Mouse (Mus musculus) myocyte (in vitro differentiated cells): ENCODE data around the gene Gdpd3.

Source experiments
- CEBPB ChIP-seq: IDR thresholded peaks from 2 replicates; pipeline ENCODE4 v1.6.1; 2011; ENCODE audit warnings: mild to moderate bottlenecking, moderate library complexity; ENCODE audit not compliant: poor library complexity, insufficient read depth, severe bottlenecking
- MYOD1 ChIP-seq, 3 experiments: IDR thresholded peaks; one replicate each; pipeline ENCODE4 v1.6.1; 2011; ENCODE audit warnings: control low read depth in 2 of 3, low read depth in 2 of 3, mild to moderate bottlenecking in 2 of 3, moderate library complexity in 1 of 3; ENCODE audit not compliant: insufficient read length in 2 of 3, control insufficient read depth in 1 of 3
- MYOG ChIP-seq, 3 experiments: IDR thresholded peaks; one replicate each; pipeline ENCODE4 v1.6.1; 2011; ENCODE audit warnings: control low read depth in 2 of 3, low read depth in 2 of 3, mild to moderate bottlenecking in 2 of 3; ENCODE audit not compliant: insufficient read length in 2 of 3, control insufficient read depth in 1 of 3, insufficient read depth in 1 of 3
- POLR2A ChIP-seq: IDR thresholded peaks from one replicate; pipeline ENCODE4 v1.6.1; 2011; ENCODE audit warnings: low read depth, mild to moderate bottlenecking, control low read depth, moderate library complexity; ENCODE audit not compliant: insufficient read length
- POLR2AphosphoS2 ChIP-seq: IDR thresholded peaks from one replicate; pipeline ENCODE4 v1.6.1; 2011; ENCODE audit warnings: low read depth, control low read depth; ENCODE audit not compliant: insufficient read length
- TCF12 ChIP-seq: IDR thresholded peaks from one replicate; pipeline ENCODE4 v1.6.1; 2011; ENCODE audit warnings: mild to moderate bottlenecking, control low read depth; ENCODE audit not compliant: poor library complexity, insufficient read depth, severe bottlenecking
- TCF3 ChIP-seq: IDR thresholded peaks from one replicate; pipeline ENCODE4 v1.6.1; 2011; ENCODE audit warnings: low read depth, control low read depth; ENCODE audit not compliant: insufficient read length
- USF1 ChIP-seq: IDR thresholded peaks from one replicate; pipeline ENCODE4 v1.6.1; 2011; ENCODE audit warnings: low read depth, mild to moderate bottlenecking, control low read depth, moderate library complexity

- peak; percentile 14 for TF ChIP-seq POLR2A
- no peak for TF ChIP-seq TCF12
- no peak for TF ChIP-seq MYOD1 (IDR thresholded peaks at IDR 0.05; ENCODE audit: control insufficient read depth in 1 of 3, insufficient read length in 2 of 3, low read depth in 2 of 3)
- TF ChIP-seq USF1 = no peak
- no peak for TF ChIP-seq MYOG (IDR thresholded peaks at IDR 0.05; ENCODE audit: control insufficient read depth in 1 of 3, insufficient read depth in 1 of 3, insufficient read length in 2 of 3, low read depth in 2 of 3)
- no peak for TF ChIP-seq POLR2AphosphoS2
- TF ChIP-seq TCF3 = no peak
- TF ChIP-seq CEBPB = no peak
These were observed 41.3 kb downstream of the Gdpd3 start for GRCm38 (mm10) chr7:126807405-126807804.
